Mouse (Mus musculus): Measurements from ENCODE around the gene Krtap22-2.

DNA sequence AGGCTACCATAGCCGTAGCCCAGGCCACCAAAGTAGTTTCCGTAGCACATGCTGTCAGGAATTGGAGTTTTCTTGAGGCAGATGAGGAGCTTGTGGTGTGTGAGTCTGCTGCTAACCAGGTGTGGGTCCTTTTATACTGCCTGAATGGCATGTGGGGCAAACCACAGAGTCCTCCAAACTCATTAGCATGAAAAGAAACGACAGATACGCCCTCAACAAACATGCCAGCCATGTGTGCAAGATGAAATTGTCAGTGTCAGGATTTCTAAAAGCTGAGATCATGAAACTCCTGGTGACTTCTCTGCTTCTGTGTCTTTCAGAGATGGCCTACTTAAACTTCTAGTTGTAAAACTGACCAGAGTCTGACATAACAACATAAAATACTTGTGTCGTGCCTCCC lies at the start of gene Krtap22-2:
- no peak for TF ChIP-seq CTCF (IDR thresholded peaks at IDR 0.05; ENCODE audit: control insufficient read depth, insufficient read depth, insufficient read length)
- TF ChIP-seq FOSL1 (IDR thresholded peaks at IDR 0.05; ENCODE audit: insufficient read depth, low read length, poor library complexity, severe bottlenecking): no peak
- TF ChIP-seq USF1 (IDR thresholded peaks at IDR 0.05; ENCODE audit: low read depth): no peak
- TF ChIP-seq MAX (IDR thresholded peaks at IDR 0.05): no peak
- TF ChIP-seq MYOD1 (IDR thresholded peaks at IDR 0.05; ENCODE audit: control insufficient read depth, insufficient read length, low read depth): no peak
- TF ChIP-seq MYOG (IDR thresholded peaks at IDR 0.05; ENCODE audit: control insufficient read depth, extremely low read depth, insufficient read length): no peak
